Mouse (Mus musculus): ENCODE data around the gene Ttc28. TPM values are rescaled to one million over a fixed set of nuclear protein-coding genes. Genes with fewer than 3 reads are reported as not detected.

Gene Ttc28
- polyA plus RNA-seq, 1 experiment from 2014 or later = 2.3 TPM

GRCm38 (mm10) chr5:111330417-111331098 is 451.0 kb downstream of the Ttc28 start, which contains the start of gene Pitpnb:
Gene Pitpnb (plus strand): TSS chr5:111330763.
- DNase-seq (ENCODE audit: low spot score) = peak; percentile 99

- peak; percentile 26 for DNase-seq (ENCODE audit: low spot score)
Observed at GRCm38 (mm10) chr5:111331099-111331435, 451.5 kb downstream of the Ttc28 start.

- DNase-seq (ENCODE audit: low spot score) = no peak
Observed at GRCm38 (mm10) chr5:111335939-111336691, 456.5 kb downstream of the Ttc28 start.

MicroRNAs encoded within 50 kb of the gene (microRNA counts, 519-probe panel; counts per million panel counts)
- microRNA mmu-miR-701 = 473 counts per million, percentile 71 among the panel's probes with 10 or more counts

Small RNA genes lying within 50 kb of the gene (microRNA-seq; reads per million reads assigned to microRNA genes)
- 85.3 reads per million, percentile 44 among the genes with 10 or more reads in this experiment for gene Mir701 (ENCODE audit: borderline number of aligned reads)

Other genes with a start within 250 kb of the Ttc28 start
- gene Noc4l, start 226.4 kb upstream of the Ttc28 start, polyA plus RNA-seq (2015; fragmentation: Nextera tagmentation; extraction: Ambion mirVana) = 54.5 and 55.8 TPM in 2 replicates
- gene Ddx51, start 226.4 kb upstream of the Ttc28 start, polyA plus RNA-seq (2015; fragmentation: Nextera tagmentation; extraction: Ambion mirVana) = 22.9 and 23.0 TPM in 2 replicates
- gene Ep400, start 109.1 kb upstream of the Ttc28 start, polyA plus RNA-seq (2015; fragmentation: Nextera tagmentation; extraction: Ambion mirVana) = 31.3 and 31.4 TPM in 2 replicates
- gene Pus1, start 99.1 kb upstream of the Ttc28 start, polyA plus RNA-seq (2015; fragmentation: Nextera tagmentation; extraction: Ambion mirVana) = 34.6 and 37.8 TPM in 2 replicates
- 9.7 and 12.3 TPM in 2 replicates for gene Ulk1, start 69.7 kb upstream of the Ttc28 start, polyA plus RNA-seq (2015; fragmentation: Nextera tagmentation; extraction: Ambion mirVana)
- gene Hscb, start 40.0 kb upstream of the Ttc28 start, polyA plus RNA-seq (2015; fragmentation: Nextera tagmentation; extraction: Ambion mirVana) = 43.2 and 48.3 TPM in 2 replicates
- gene Chek2, start 39.8 kb upstream of the Ttc28 start, polyA plus RNA-seq (2015; fragmentation: Nextera tagmentation; extraction: Ambion mirVana) = 16.1 and 19.6 TPM in 2 replicates